Mouse (Mus musculus) lung, embryonic 16.5 days (tissue): ENCODE results near the gene Hrnr. TPM values are rescaled to one million over a fixed set of nuclear protein-coding genes. Genes with fewer than 3 reads are reported as not detected.

Experiments used
- ATAC-seq: fragments of 200-750 bp; cut with Nextera tagmentation; 2 replicates; pipeline ENCODE4 v1.8.0; 2017; ENCODE audit warnings: low read depth, mild to moderate bottlenecking, moderate library complexity
- H3K27ac ChIP-seq: fragments of 300-500 bp; sonication (generic); 2 replicates; pipeline ENCODE4 v1.5.1; 2014; ENCODE audit warnings: mild to moderate bottlenecking, control low read depth, low read length
- H3K27me3 ChIP-seq: fragments of 300-500 bp; sonication (generic); 2 replicates; pipeline ENCODE4 v1.6.1; 2014; ENCODE audit warnings: low read depth, low read length, mixed read lengths; ENCODE audit not compliant: control insufficient read depth, insufficient read depth
- H3K36me3 ChIP-seq: fragments of 300-500 bp; sonication (generic); 2 replicates; pipeline ENCODE4 v1.6.1; 2014; ENCODE audit warnings: low read length; ENCODE audit not compliant: control insufficient read depth, insufficient read depth
- H3K4me1 ChIP-seq: fragments of 300-500 bp; sonication (generic); replicated peaks from 2 replicates; pipeline ENCODE4 v1.6.1; 2014; ENCODE audit warnings: low read length, mixed read lengths; ENCODE audit not compliant: control insufficient read depth, insufficient read depth
- H3K4me2 ChIP-seq: fragments of 300-500 bp; sonication (generic); 2 replicates; pipeline ENCODE4 v1.6.1; 2014; ENCODE audit warnings: low read depth, low read length, control low read depth
- H3K4me3 ChIP-seq: fragments of 300-500 bp; sonication (generic); 2 replicates; pipeline ENCODE4 v1.5.1; 2014; ENCODE audit warnings: mild to moderate bottlenecking, low read length, control low read depth
- H3K9ac ChIP-seq: fragments of 300-500 bp; sonication (generic); 2 replicates; pipeline ENCODE4 v1.6.1; 2014; ENCODE audit warnings: low read length, control low read depth
- H3K9me3 ChIP-seq: fragments of 300-500 bp; sonication (generic); 2 replicates; pipeline ENCODE4 v1.6.1; 2016; ENCODE audit warnings: low read length; ENCODE audit not compliant: control insufficient read depth
- WGBS: fragments of 180-500 bp; shearing (Covaris S2); extraction: QIAGEN DNeasy Blood & Tissue Kit; methylation state at CpG from one replicate; pipeline ENCODE4 v1.1.7; 2014; 5-methylcytosine and 5-hydroxymethylcytosine counted together
- polyA plus RNA-seq: library from polyadenylated mRNA; unstranded; fragments of >200 nt; fragmentation: Nextera tagmentation; extraction: Ambion mirVana; gene quantifications from 2 replicates; pipeline ENCODE4 v1.2.1, GENCODE M21; 2015

Hrnr gene
- 0.01 and 0.64 TPM in 2 replicates for polyA plus RNA-seq

- H3K36me3 ChIP-seq = no peaks in the 10 kb centered on the region
- 63% methylated on average over 2 of the region's 2 CpGs for WGBS
- no peak within 1 kb of the TSS for H3K9ac ChIP-seq
- no peaks in the 10 kb centered on the region for H3K4me1 ChIP-seq
- no peak within 1 kb of the TSS for H3K27ac ChIP-seq
- no peak within 1 kb of the TSS for H3K4me2 ChIP-seq
- no peaks in the 10 kb centered on the region for H3K27me3 ChIP-seq
- ATAC-seq = no peak
- H3K9me3 ChIP-seq = no peaks in the 10 kb centered on the region
- no peak within 1 kb of the TSS for H3K4me3 ChIP-seq
These were observed at the start of gene Hrnr for GRCm38 (mm10) chr3:93319449-93319848. Hrnr (plus strand) TSS chr3:93319749.

- Histone ChIP-seq H3K27ac (no peak within 1 kb of the TSS), H3K4me3 (no peak within 1 kb of the TSS), H3K4me1 (no peaks in the 10 kb centered on the region), H3K27me3 (no peaks in the 10 kb centered on the region), H3K4me2 (no peak within 1 kb of the TSS), H3K36me3 (no peaks in the 10 kb centered on the region), H3K9ac (no peak within 1 kb of the TSS), H3K9me3 (no peaks in the 10 kb centered on the region)
- no peak for ATAC-seq
- WGBS = 77% methylated on average over 2 of the region's 2 CpGs
These were observed 46.3 kb upstream of the Hrnr start, which contains the start of gene Flg for GRCm38 (mm10) chr3:93273223-93273622. Flg (plus strand) TSS chr3:93273523.

GRCm38 (mm10) chr3:93297542-93297941 lies 22.0 kb upstream of the Hrnr start:
- Histone ChIP-seq H3K27ac (no peak overlapping the region), H3K4me1 (no peaks in the 10 kb centered on the region), H3K4me3 (no peak overlapping the region), H3K9me3 (no peaks in the 10 kb centered on the region), H3K36me3 (no peaks in the 10 kb centered on the region), H3K9ac (no peak overlapping the region), H3K4me2 (no peak overlapping the region), H3K27me3 (no peaks in the 10 kb centered on the region)
- no peak for ATAC-seq
- WGBS = 66% methylated on average over 2 of the region's 2 CpGs

GRCm38 (mm10) chr3:93299832-93300231 lies 19.7 kb upstream of the Hrnr start:
- 76% methylated on average over 6 of the region's 6 CpGs for WGBS
- Histone ChIP-seq H3K4me2 (no peak overlapping the region), H3K4me1 (no peaks in the 10 kb centered on the region), H3K4me3 (no peak overlapping the region), H3K27me3 (no peaks in the 10 kb centered on the region), H3K27ac (no peak overlapping the region), H3K9ac (no peak overlapping the region), H3K36me3 (no peaks in the 10 kb centered on the region), H3K9me3 (no peaks in the 10 kb centered on the region)
- ATAC-seq = no peak

GRCm38 (mm10) chr3:93301896-93302295 lies 17.7 kb upstream of the Hrnr start:
- Histone ChIP-seq H3K9ac (no peak overlapping the region), H3K27ac (no peak overlapping the region), H3K4me1 (no peaks in the 10 kb centered on the region), H3K36me3 (no peaks in the 10 kb centered on the region), H3K9me3 (no peaks in the 10 kb centered on the region), H3K4me2 (no peak overlapping the region), H3K27me3 (no peaks in the 10 kb centered on the region), H3K4me3 (no peak overlapping the region)
- WGBS = 53% methylated on average over 3 of the region's 3 CpGs
- no peak for ATAC-seq

GRCm38 (mm10) chr3:93306142-93306541 lies 13.4 kb upstream of the Hrnr start:
- H3K4me2 ChIP-seq = no peak overlapping the region
- no peak overlapping the region for H3K9ac ChIP-seq
- H3K4me1 ChIP-seq = no peaks in the 10 kb centered on the region
- H3K9me3 ChIP-seq = no peaks in the 10 kb centered on the region
- H3K4me3 ChIP-seq = no peak overlapping the region
- WGBS = 79% methylated on average over 2 of the region's 2 CpGs
- no peaks in the 10 kb centered on the region for H3K27me3 ChIP-seq
- no peak for ATAC-seq
- no peaks in the 10 kb centered on the region for H3K36me3 ChIP-seq
- no peak overlapping the region for H3K27ac ChIP-seq

GRCm38 (mm10) chr3:93311371-93311770 lies 8.2 kb upstream of the Hrnr start:
- 54% methylated on average over 3 of the region's 3 CpGs for WGBS
- no peaks in the 10 kb centered on the region for H3K4me1 ChIP-seq

GRCm38 (mm10) chr3:93314388-93314787 lies 5.2 kb upstream of the Hrnr start:
- Histone ChIP-seq H3K36me3 (no peaks in the 10 kb centered on the region), H3K9ac (no peak overlapping the region), H3K4me2 (no peak overlapping the region), H3K9me3 (no peaks in the 10 kb centered on the region), H3K4me3 (no peak overlapping the region), H3K27ac (no peak overlapping the region), H3K4me1 (no peaks in the 10 kb centered on the region), H3K27me3 (no peaks in the 10 kb centered on the region)
- WGBS = 89% methylated on average over 1 of the region's 1 CpGs
- ATAC-seq = no peak

More at GRCm38 (mm10) chr3:93311371-93311770, 8.2 kb upstream of the Hrnr start:
- no peak overlapping the region for H3K4me2 ChIP-seq
- no peak overlapping the region for H3K9ac ChIP-seq
- H3K27ac ChIP-seq = no peak overlapping the region
- no peaks in the 10 kb centered on the region for H3K36me3 ChIP-seq
- H3K4me3 ChIP-seq = no peak overlapping the region
- H3K9me3 ChIP-seq = no peaks in the 10 kb centered on the region
- H3K27me3 ChIP-seq = no peaks in the 10 kb centered on the region
- no peak for ATAC-seq

GRCm38 (mm10) chr3:93337749-93338148 lies 18.2 kb downstream of the Hrnr start:
- Histone ChIP-seq H3K36me3 (no peaks in the 10 kb centered on the region), H3K4me3 (no peak overlapping the region), H3K4me1 (no peaks in the 10 kb centered on the region), H3K9ac (no peak overlapping the region), H3K27ac (no peak overlapping the region), H3K9me3 (no peaks in the 10 kb centered on the region), H3K4me2 (no peak overlapping the region), H3K27me3 (no peaks in the 10 kb centered on the region)
- no peak for ATAC-seq

- H3K4me2 ChIP-seq = no peak overlapping the region
- H3K4me1 ChIP-seq = no peaks in the 10 kb centered on the region
- no peaks in the 10 kb centered on the region for H3K36me3 ChIP-seq
- no peak overlapping the region for H3K27ac ChIP-seq
- H3K9ac ChIP-seq = no peak overlapping the region
- WGBS = 84% methylated on average over 4 of the region's 4 CpGs
- H3K9me3 ChIP-seq = no peaks in the 10 kb centered on the region
- no peak for ATAC-seq
- no peaks in the 10 kb centered on the region for H3K27me3 ChIP-seq
- no peak overlapping the region for H3K4me3 ChIP-seq
These were observed 20.5 kb downstream of the Hrnr start for GRCm38 (mm10) chr3:93340021-93340420.
